Mouse (Mus musculus) embryonic facial prominence, embryonic 10.5 days (tissue): ENCODE data around the gene Gpr19. TPM values are rescaled to one million over a fixed set of nuclear protein-coding genes. Genes with fewer than 3 reads are reported as not detected.
A peak's percentile ranks its signal among the peaks of the same experiment; 100 is the strongest.

Experiments used
- DNase-seq: peaks from one replicate; pipeline ENCODE4 v3.0.0-alpha.2; 2017; ENCODE audit warnings: low spot score
- H3K27ac ChIP-seq: fragments of 300-500 bp; sonication (generic); replicated peaks from 2 replicates; pipeline ENCODE4 v1.5.1; 2016; ENCODE audit warnings: mild to moderate bottlenecking
- H3K27me3 ChIP-seq: fragments of 300-500 bp; sonication (generic); replicated peaks from 2 replicates; pipeline ENCODE4 v1.6.1; 2016; ENCODE audit warnings: low read depth, mild to moderate bottlenecking; ENCODE audit not compliant: poor library complexity, severe bottlenecking
- H3K36me3 ChIP-seq: fragments of 300-500 bp; sonication (generic); replicated peaks from 2 replicates; pipeline ENCODE4 v1.6.1; 2016; ENCODE audit warnings: mild to moderate bottlenecking, moderate library complexity
- H3K4me1 ChIP-seq: fragments of 300-500 bp; sonication (generic); 2 replicates; pipeline ENCODE4 v1.6.1; 2016
- H3K4me3 ChIP-seq: fragments of 300-500 bp; sonication (generic); 2 replicates; pipeline ENCODE4 v1.5.1; 2016; ENCODE audit warnings: mild to moderate bottlenecking, moderate library complexity
- H3K9me3 ChIP-seq: fragments of 300-500 bp; sonication (generic); 2 replicates; pipeline ENCODE4 v1.6.1; 2016; ENCODE audit warnings: mild to moderate bottlenecking
- WGBS: fragments of 180-500 bp; shearing (Covaris S2); methylation state at CpG from one replicate; pipeline ENCODE4 v1.1.7; 2016; 5-methylcytosine and 5-hydroxymethylcytosine counted together
- polyA plus RNA-seq: library from polyadenylated mRNA; unstranded; fragments of >200 nt; fragmentation: Nextera tagmentation; extraction: Ambion mirVana; gene quantifications from 2 replicates; pipeline ENCODE4 v1.2.1, GENCODE M21; 2016

Gene Gpr19
- polyA plus RNA-seq, 1 experiment from 2014 or later = 14.5 TPM

- Histone ChIP-seq H3K4me3 (peak overlapping the region; percentile 72), H3K27me3 (no peaks in the 10 kb centered on the region), H3K9me3 (no peaks in the 10 kb centered on the region), H3K27ac (peak overlapping the region; percentile 98), H3K4me1 (peaks cover 17% of the 10 kb centered on the region), H3K36me3 (no peaks in the 10 kb centered on the region; the same call in 1 of the 2 replicates)
- DNase-seq = no peak
- WGBS = 61% methylated on average over 15 of the region's 15 CpGs
These were observed 1.6 kb downstream of the Gpr19 start for GRCm38 (mm10) chr6:134896570-134897436.

GRCm38 (mm10) chr6:134890436-134890835, 7.9 kb downstream of the Gpr19 start:
- DNase-seq = no peak
- WGBS = 81% methylated on average over 7 of the region's 7 CpGs
- Histone ChIP-seq H3K9me3 (no peaks in the 10 kb centered on the region), H3K4me3 (no peak overlapping the region), H3K27me3 (no peaks in the 10 kb centered on the region), H3K27ac (no peak overlapping the region), H3K36me3 (no peaks in the 10 kb centered on the region; the same call in 1 of the 2 replicates), H3K4me1 (peaks cover 35% of the 10 kb centered on the region)

- Histone ChIP-seq H3K36me3 (no peaks in the 10 kb centered on the region; the same call in 1 of the 2 replicates), H3K27me3 (no peaks in the 10 kb centered on the region), H3K4me1 (peaks cover 35% of the 10 kb centered on the region), H3K9me3 (no peaks in the 10 kb centered on the region), H3K27ac (no peak overlapping the region), H3K4me3 (no peak overlapping the region)
- DNase-seq = no peak
- 82% methylated on average over 1 of the region's 1 CpGs for WGBS
These were observed 8.6 kb downstream of the Gpr19 start for GRCm38 (mm10) chr6:134889763-134890162.

- DNase-seq = peak; percentile 47
- Histone ChIP-seq H3K4me3 (peak overlapping the region; percentile 61), H3K4me1 (peaks cover 35% of the 10 kb centered on the region), H3K27ac (peak overlapping the region; percentile 80), H3K27me3 (no peaks in the 10 kb centered on the region), H3K36me3 (no peaks in the 10 kb centered on the region; the same call in 1 of the 2 replicates), H3K9me3 (no peaks in the 10 kb centered on the region)
- 5% methylated on average over 4 of the region's 4 CpGs for WGBS
These were observed 9.8 kb downstream of the Gpr19 start for GRCm38 (mm10) chr6:134888563-134889017.

GRCm38 (mm10) chr6:134887711-134888449, 10.5 kb downstream of the Gpr19 start:
- Histone ChIP-seq H3K27ac (peak overlapping the region; percentile 80), H3K27me3 (no peaks in the 10 kb centered on the region), H3K4me1 (peaks cover 35% of the 10 kb centered on the region), H3K36me3 (no peaks in the 10 kb centered on the region; the same call in 1 of the 2 replicates), H3K4me3 (peak overlapping the region; percentile 61), H3K9me3 (no peaks in the 10 kb centered on the region)
- peak; percentile 82 for DNase-seq
- WGBS = 1% methylated on average over 10 of the region's 10 CpGs

GRCm38 (mm10) chr6:134887008-134887407, 11.4 kb downstream of the Gpr19 start:
- WGBS = 30% methylated on average over 5 of the region's 5 CpGs
- DNase-seq = no peak
- Histone ChIP-seq H3K27ac (peak overlapping the region; percentile 60), H3K4me3 (peak overlapping the region; percentile 61), H3K27me3 (no peaks in the 10 kb centered on the region), H3K36me3 (peaks cover 3% of the 10 kb centered on the region; the same call in 1 of the 2 replicates), H3K4me1 (peaks cover 35% of the 10 kb centered on the region), H3K9me3 (no peaks in the 10 kb centered on the region)

GRCm38 (mm10) chr6:134886475-134886874, 11.9 kb downstream of the Gpr19 start:
- H3K27me3 ChIP-seq = no peaks in the 10 kb centered on the region
- peak overlapping the region; percentile 60; the same call in 1 of the 2 replicates for H3K27ac ChIP-seq
- H3K36me3 ChIP-seq = peaks cover 5% of the 10 kb centered on the region; the same call in 1 of the 2 replicates
- peaks cover 35% of the 10 kb centered on the region for H3K4me1 ChIP-seq
- H3K4me3 ChIP-seq = peak overlapping the region; percentile 61
- no peak for DNase-seq
- H3K9me3 ChIP-seq = no peaks in the 10 kb centered on the region
- WGBS = 91% methylated on average over 8 of the region's 8 CpGs

GRCm38 (mm10) chr6:134885515-134885914, 12.9 kb downstream of the Gpr19 start:
- peaks cover 41% of the 10 kb centered on the region for H3K4me1 ChIP-seq

GRCm38 (mm10) chr6:134883661-134884060, 14.7 kb downstream of the Gpr19 start:
- H3K27me3 ChIP-seq = no peaks in the 10 kb centered on the region
- no peak overlapping the region for H3K4me3 ChIP-seq
- DNase-seq = no peak
- peaks cover 5% of the 10 kb centered on the region; the same call in 1 of the 2 replicates for H3K36me3 ChIP-seq
- WGBS = 87% methylated on average over 4 of the region's 4 CpGs
- H3K27ac ChIP-seq = no peak overlapping the region
- H3K4me1 ChIP-seq = peaks cover 37% of the 10 kb centered on the region
- no peaks in the 10 kb centered on the region for H3K9me3 ChIP-seq

More at GRCm38 (mm10) chr6:134885515-134885914, 12.9 kb downstream of the Gpr19 start:
- no peak overlapping the region for H3K27ac ChIP-seq
- no peaks in the 10 kb centered on the region for H3K9me3 ChIP-seq
- H3K27me3 ChIP-seq = no peaks in the 10 kb centered on the region
- WGBS = 91% methylated on average over 2 of the region's 2 CpGs
- no peak for DNase-seq
- no peak overlapping the region for H3K4me3 ChIP-seq
- peaks cover 5% of the 10 kb centered on the region; the same call in 1 of the 2 replicates for H3K36me3 ChIP-seq

- no peaks in the 10 kb centered on the region for H3K27me3 ChIP-seq
- H3K36me3 ChIP-seq = peaks cover 8% of the 10 kb centered on the region; the same call in 1 of the 2 replicates
- 75% methylated on average over 2 of the region's 2 CpGs for WGBS
These were observed 18.3 kb downstream of the Gpr19 start for GRCm38 (mm10) chr6:134880046-134880445.

GRCm38 (mm10) chr6:134879556-134879955, 18.8 kb downstream of the Gpr19 start:
- no peak for DNase-seq
- Histone ChIP-seq H3K4me1 (peaks cover 11% of the 10 kb centered on the region), H3K27ac (no peak overlapping the region), H3K27me3 (no peaks in the 10 kb centered on the region), H3K4me3 (no peak overlapping the region), H3K9me3 (no peaks in the 10 kb centered on the region), H3K36me3 (peaks cover 8% of the 10 kb centered on the region; the same call in 1 of the 2 replicates)
- WGBS = 89% methylated on average over 5 of the region's 5 CpGs

More at GRCm38 (mm10) chr6:134880046-134880445, 18.3 kb downstream of the Gpr19 start:
- Histone ChIP-seq H3K27ac (no peak overlapping the region), H3K4me3 (no peak overlapping the region), H3K4me1 (peaks cover 11% of the 10 kb centered on the region), H3K9me3 (no peaks in the 10 kb centered on the region)
- DNase-seq = no peak

GRCm38 (mm10) chr6:134877892-134878291, 20.5 kb downstream of the Gpr19 start:
- Histone ChIP-seq H3K9me3 (no peaks in the 10 kb centered on the region), H3K27me3 (no peaks in the 10 kb centered on the region), H3K27ac (no peak overlapping the region), H3K36me3 (peaks cover 8% of the 10 kb centered on the region; the same call in 1 of the 2 replicates), H3K4me3 (no peak overlapping the region), H3K4me1 (peaks cover 11% of the 10 kb centered on the region)
- WGBS = 81% methylated on average over 1 of the region's 1 CpGs
- DNase-seq = no peak
